Mouse (Mus musculus): ENCODE measurements at regions not wholly inside any gene's neighbourhood (a gene's known extent, or its start where the extent isn't known, plus 50 kb on each side); places are given as distances from the start of the nearest gene placed in this dataset.

GRCm38 (mm10) chr2:9704266-9704665 lies 176.8 kb upstream of the 4930412O13Rik start:
- Histone ChIP-seq H3K27ac (ENCODE audit: low read depth, low read length) (no peak overlapping the region), H3K4me2 (ENCODE audit: low read depth, low read length) (no peak overlapping the region), H3K4me3 (ENCODE audit: low read depth, low read length) (no peak overlapping the region), H3K9ac (replicated peaks; ENCODE audit: low read depth, low read length) (no peak overlapping the region), H3K4me1 (ENCODE audit: control insufficient read depth, insufficient read depth, low read length) (no peaks in the 10 kb centered on the region), H3K27me3 (ENCODE audit: control insufficient read depth, insufficient read depth, low read length) (no peaks in the 10 kb centered on the region), H3K9me3 (ENCODE audit: control insufficient read depth, low read length) (no peaks in the 10 kb centered on the region), H3K36me3 (ENCODE audit: control insufficient read depth, insufficient read depth, low read length) (no peaks in the 10 kb centered on the region)
- WGBS, result 89% methylated on average over 3 of the region's 3 CpGs
- ATAC-seq (ENCODE audit: low read depth), result no peak

- Histone ChIP-seq H3K9ac (replicated peaks; ENCODE audit: low read depth, low read length) (no peak overlapping the region), H3K36me3 (ENCODE audit: control insufficient read depth, insufficient read depth, low read length) (no peaks in the 10 kb centered on the region), H3K27ac (ENCODE audit: low read depth, low read length) (no peak overlapping the region), H3K4me2 (ENCODE audit: low read depth, low read length) (no peak overlapping the region), H3K27me3 (ENCODE audit: control insufficient read depth, insufficient read depth, low read length) (no peaks in the 10 kb centered on the region), H3K4me3 (ENCODE audit: low read depth, low read length) (no peak overlapping the region), H3K9me3 (ENCODE audit: control insufficient read depth, low read length) (no peaks in the 10 kb centered on the region), H3K4me1 (ENCODE audit: control insufficient read depth, insufficient read depth, low read length) (no peaks in the 10 kb centered on the region)
- 78% methylated on average over 7 of the region's 7 CpGs for WGBS
- ATAC-seq (ENCODE audit: low read depth), result no peak
Observed at GRCm38 (mm10) chr2:9709466-9709865, 171.6 kb upstream of the 4930412O13Rik start.

GRCm38 (mm10) chr2:9717904-9718303 lies 163.1 kb upstream of the 4930412O13Rik start:
- ATAC-seq (ENCODE audit: low read depth), result no peak
- WGBS, result 69% methylated on average over 1 of the region's 1 CpGs

GRCm38 (mm10) chr2:9733243-9733642 lies 147.8 kb upstream of the 4930412O13Rik start:
- 89% methylated on average over 7 of the region's 7 CpGs for WGBS
- no peaks in the 10 kb centered on the region for H3K4me1 ChIP-seq (ENCODE audit: control insufficient read depth, insufficient read depth, low read length)
- no peak overlapping the region for H3K4me3 ChIP-seq (ENCODE audit: low read depth, low read length)
- no peak overlapping the region for H3K9ac ChIP-seq (replicated peaks; ENCODE audit: low read depth, low read length)
- no peak overlapping the region for H3K27ac ChIP-seq (ENCODE audit: low read depth, low read length)
- H3K36me3 ChIP-seq (ENCODE audit: control insufficient read depth, insufficient read depth, low read length), result no peaks in the 10 kb centered on the region
- no peaks in the 10 kb centered on the region for H3K27me3 ChIP-seq (ENCODE audit: control insufficient read depth, insufficient read depth, low read length)
- no peak for ATAC-seq (ENCODE audit: low read depth)
- no peaks in the 10 kb centered on the region for H3K9me3 ChIP-seq (ENCODE audit: control insufficient read depth, low read length)
- H3K4me2 ChIP-seq (ENCODE audit: low read depth, low read length), result no peak overlapping the region

More at GRCm38 (mm10) chr2:9717904-9718303, 163.1 kb upstream of the 4930412O13Rik start:
- H3K9ac ChIP-seq (replicated peaks; ENCODE audit: low read depth, low read length), result no peak overlapping the region
- no peak overlapping the region for H3K4me3 ChIP-seq (ENCODE audit: low read depth, low read length)
- H3K27me3 ChIP-seq (ENCODE audit: control insufficient read depth, insufficient read depth, low read length), result no peaks in the 10 kb centered on the region
- no peak overlapping the region for H3K4me2 ChIP-seq (ENCODE audit: low read depth, low read length)
- no peak overlapping the region for H3K27ac ChIP-seq (ENCODE audit: low read depth, low read length)
- H3K4me1 ChIP-seq (ENCODE audit: control insufficient read depth, insufficient read depth, low read length), result no peaks in the 10 kb centered on the region
- H3K9me3 ChIP-seq (ENCODE audit: control insufficient read depth, low read length), result no peaks in the 10 kb centered on the region
- no peaks in the 10 kb centered on the region for H3K36me3 ChIP-seq (ENCODE audit: control insufficient read depth, insufficient read depth, low read length)

GRCm38 (mm10) chr2:9744181-9744580 lies 136.9 kb upstream of the 4930412O13Rik start:
- WGBS, result 92% methylated on average over 3 of the region's 3 CpGs
- Histone ChIP-seq H3K4me1 (ENCODE audit: control insufficient read depth, insufficient read depth, low read length) (no peaks in the 10 kb centered on the region), H3K27ac (ENCODE audit: low read depth, low read length) (no peak overlapping the region), H3K9ac (replicated peaks; ENCODE audit: low read depth, low read length) (no peak overlapping the region), H3K4me2 (ENCODE audit: low read depth, low read length) (no peak overlapping the region), H3K27me3 (ENCODE audit: control insufficient read depth, insufficient read depth, low read length) (no peaks in the 10 kb centered on the region), H3K4me3 (ENCODE audit: low read depth, low read length) (no peak overlapping the region), H3K9me3 (ENCODE audit: control insufficient read depth, low read length) (no peaks in the 10 kb centered on the region), H3K36me3 (ENCODE audit: control insufficient read depth, insufficient read depth, low read length) (no peaks in the 10 kb centered on the region)
- no peak for ATAC-seq (ENCODE audit: low read depth)

- Histone ChIP-seq H3K27me3 (ENCODE audit: control insufficient read depth, insufficient read depth, low read length) (no peaks in the 10 kb centered on the region), H3K4me1 (ENCODE audit: control insufficient read depth, insufficient read depth, low read length) (no peaks in the 10 kb centered on the region), H3K4me3 (ENCODE audit: low read depth, low read length) (no peak overlapping the region), H3K9me3 (ENCODE audit: control insufficient read depth, low read length) (no peaks in the 10 kb centered on the region), H3K36me3 (ENCODE audit: control insufficient read depth, insufficient read depth, low read length) (no peaks in the 10 kb centered on the region), H3K4me2 (ENCODE audit: low read depth, low read length) (no peak overlapping the region), H3K9ac (replicated peaks; ENCODE audit: low read depth, low read length) (no peak overlapping the region), H3K27ac (ENCODE audit: low read depth, low read length) (no peak overlapping the region)
- WGBS, result 46% methylated on average over 11 of the region's 11 CpGs
- ATAC-seq (ENCODE audit: low read depth), result no peak
Observed at GRCm38 (mm10) chr2:9749829-9750788, 130.9 kb upstream of the 4930412O13Rik start.

- Histone ChIP-seq H3K27ac (ENCODE audit: low read depth, low read length) (no peak overlapping the region), H3K4me1 (ENCODE audit: control insufficient read depth, insufficient read depth, low read length) (no peaks in the 10 kb centered on the region), H3K4me2 (ENCODE audit: low read depth, low read length) (no peak overlapping the region), H3K27me3 (ENCODE audit: control insufficient read depth, insufficient read depth, low read length) (no peaks in the 10 kb centered on the region), H3K4me3 (ENCODE audit: low read depth, low read length) (no peak overlapping the region), H3K36me3 (ENCODE audit: control insufficient read depth, insufficient read depth, low read length) (no peaks in the 10 kb centered on the region), H3K9me3 (ENCODE audit: control insufficient read depth, low read length) (no peaks in the 10 kb centered on the region), H3K9ac (replicated peaks; ENCODE audit: low read depth, low read length) (no peak overlapping the region)
- no peak for ATAC-seq (ENCODE audit: low read depth)
- WGBS, result 86% methylated on average over 7 of the region's 7 CpGs
Observed at GRCm38 (mm10) chr2:9753691-9754090, 127.4 kb upstream of the 4930412O13Rik start.

- H3K36me3 ChIP-seq (ENCODE audit: control insufficient read depth, insufficient read depth, low read length), result no peaks in the 10 kb centered on the region
- no peak overlapping the region for H3K27ac ChIP-seq (ENCODE audit: low read depth, low read length)
- H3K9ac ChIP-seq (replicated peaks; ENCODE audit: low read depth, low read length), result no peak overlapping the region
- 0 out of 2 replicates have a peak, but pooled peaks have one; percentile 41 for ATAC-seq (ENCODE audit: low read depth)
- H3K27me3 ChIP-seq (ENCODE audit: control insufficient read depth, insufficient read depth, low read length), result no peaks in the 10 kb centered on the region
- no peaks in the 10 kb centered on the region for H3K4me1 ChIP-seq (ENCODE audit: control insufficient read depth, insufficient read depth, low read length)
- H3K9me3 ChIP-seq (ENCODE audit: control insufficient read depth, low read length), result no peaks in the 10 kb centered on the region
- H3K4me3 ChIP-seq (ENCODE audit: low read depth, low read length), result no peak overlapping the region
- H3K4me2 ChIP-seq (ENCODE audit: low read depth, low read length), result no peak overlapping the region
- WGBS, result 19% methylated on average over 6 of the region's 6 CpGs
Observed at GRCm38 (mm10) chr2:9754153-9754552, 126.9 kb upstream of the 4930412O13Rik start.

- Histone ChIP-seq H3K9ac (replicated peaks; ENCODE audit: low read depth, low read length) (no peak overlapping the region), H3K27ac (ENCODE audit: low read depth, low read length) (no peak overlapping the region), H3K4me2 (ENCODE audit: low read depth, low read length) (no peak overlapping the region), H3K9me3 (ENCODE audit: control insufficient read depth, low read length) (no peaks in the 10 kb centered on the region), H3K4me1 (ENCODE audit: control insufficient read depth, insufficient read depth, low read length) (no peaks in the 10 kb centered on the region), H3K27me3 (ENCODE audit: control insufficient read depth, insufficient read depth, low read length) (no peaks in the 10 kb centered on the region), H3K4me3 (ENCODE audit: low read depth, low read length) (no peak overlapping the region), H3K36me3 (ENCODE audit: control insufficient read depth, insufficient read depth, low read length) (no peaks in the 10 kb centered on the region)
- 87% methylated on average over 5 of the region's 5 CpGs for WGBS
- ATAC-seq (ENCODE audit: low read depth), result no peak
Observed at GRCm38 (mm10) chr2:9757770-9758420, 123.2 kb upstream of the 4930412O13Rik start.
